Mouse (Mus musculus) midbrain, embryonic 10.5 days (tissue): ENCODE data around the gene A830018L16Rik. TPM values are rescaled to one million over a fixed set of nuclear protein-coding genes. Genes with fewer than 3 reads are reported as not detected.

ENCODE experiments used
- DNase-seq: peaks from one replicate; pipeline ENCODE4 v3.0.0-alpha.2; 2017; ENCODE audit warnings: low spot score
- H3K27ac ChIP-seq: fragments of 300-500 bp; sonication (generic); replicated peaks from 2 replicates; pipeline ENCODE4 v1.5.1; 2016; ENCODE audit warnings: mild to moderate bottlenecking
- H3K27me3 ChIP-seq: fragments of 300-500 bp; sonication (generic); 2 replicates; pipeline ENCODE4 v1.6.1; 2016; ENCODE audit warnings: low read depth, mild to moderate bottlenecking; ENCODE audit not compliant: poor library complexity, severe bottlenecking
- H3K36me3 ChIP-seq: fragments of 300-500 bp; sonication (generic); 2 replicates; pipeline ENCODE4 v1.6.1; 2016; ENCODE audit warnings: mild to moderate bottlenecking, moderate library complexity
- H3K4me1 ChIP-seq: fragments of 300-500 bp; sonication (generic); 2 replicates; pipeline ENCODE4 v1.6.1; 2016
- H3K4me3 ChIP-seq: fragments of 300-500 bp; sonication (generic); 2 replicates; pipeline ENCODE4 v1.5.1; 2016; ENCODE audit warnings: mild to moderate bottlenecking, moderate library complexity
- H3K9me3 ChIP-seq: fragments of 300-500 bp; sonication (generic); replicated peaks from 2 replicates; pipeline ENCODE4 v1.6.1; 2016; ENCODE audit warnings: mild to moderate bottlenecking
- WGBS: fragments of 180-500 bp; shearing (Covaris S2); methylation state at CpG from one replicate; pipeline ENCODE4 v1.1.7; 2016; 5-methylcytosine and 5-hydroxymethylcytosine counted together
- polyA plus RNA-seq: library from polyadenylated mRNA; unstranded; fragments of >200 nt; fragmentation: Nextera tagmentation; extraction: Ambion mirVana; gene quantifications from 2 replicates; pipeline ENCODE4 v1.2.1, GENCODE M21; 2016

A830018L16Rik gene
- 3.1 and 4.3 TPM in 2 replicates for polyA plus RNA-seq

DNA sequence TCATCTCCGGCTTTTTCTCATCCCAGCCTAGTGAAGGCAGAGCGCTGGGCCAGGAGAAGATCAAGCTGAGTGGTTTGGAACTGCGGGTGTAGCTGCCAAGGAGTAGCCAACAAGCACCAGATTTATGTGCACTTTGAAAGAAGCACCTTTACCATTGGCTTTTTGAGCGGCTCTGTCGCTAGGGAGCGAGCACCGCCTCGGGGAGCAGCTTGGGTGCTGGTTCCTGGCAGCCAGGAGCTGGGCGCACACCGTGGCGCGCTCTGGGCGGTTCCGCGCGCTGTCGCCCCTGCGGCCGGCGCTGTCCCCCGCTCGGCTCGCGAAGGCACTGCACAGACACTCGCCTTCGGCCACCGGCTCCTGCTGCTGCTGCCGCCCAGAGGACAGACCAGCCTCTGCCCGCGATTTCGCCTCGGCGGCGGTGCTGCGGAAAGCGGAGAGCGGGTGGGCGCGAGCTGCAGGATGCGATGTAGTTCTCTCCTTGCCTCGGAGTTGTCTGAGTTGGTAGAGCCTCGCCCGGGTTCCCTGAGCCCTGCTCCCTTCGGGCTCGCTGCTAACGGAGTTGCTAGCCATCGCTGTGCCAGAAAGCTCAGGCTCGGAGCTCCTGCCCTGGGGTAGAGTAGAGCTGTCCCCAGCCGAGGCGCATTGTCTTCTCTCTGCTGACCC, at the start of gene A830018L16Rik:
Gene A830018L16Rik, plus strand, starts transcription at position 212 of the 663 bp plus-strand sequence.
- H3K36me3 ChIP-seq: no peaks in the 10 kb centered on the region
- peak within 1 kb of the TSS; percentile 79 for H3K27ac ChIP-seq
- H3K4me3 ChIP-seq: peak within 1 kb of the TSS; percentile 64
- peaks cover 43% of the 10 kb centered on the region for H3K27me3 ChIP-seq
- WGBS: under 1% methylated on average over 50 of the region's 50 CpGs
- DNase-seq: peak; percentile 88
- H3K9me3 ChIP-seq: no peaks in the 10 kb centered on the region
- H3K4me1 ChIP-seq: peaks cover 11% of the 10 kb centered on the region

DNA sequence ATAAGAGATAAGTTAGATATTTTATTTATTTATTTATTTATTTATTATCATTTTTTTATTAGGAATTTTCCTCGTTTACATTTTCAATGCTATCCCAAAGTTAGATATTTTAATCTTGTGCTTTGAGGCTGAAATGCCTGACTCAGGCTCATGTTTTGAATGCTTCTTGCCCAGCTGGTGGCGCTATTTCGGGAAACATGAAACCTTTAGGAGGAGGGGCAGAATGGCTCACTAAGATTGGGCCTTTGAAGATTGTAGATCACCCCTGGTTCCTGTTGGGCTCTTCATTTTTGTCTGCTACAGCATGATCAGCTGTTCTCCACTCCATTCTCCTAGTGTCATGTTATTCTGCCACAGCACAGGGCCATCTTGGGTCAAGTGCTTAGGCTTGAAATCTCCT, 28.1 kb upstream of the A830018L16Rik start:
- no peaks in the 10 kb centered on the region for H3K9me3 ChIP-seq
- WGBS: 53% methylated on average over 3 of the region's 3 CpGs
- H3K27ac ChIP-seq: no peak overlapping the region

DNA sequence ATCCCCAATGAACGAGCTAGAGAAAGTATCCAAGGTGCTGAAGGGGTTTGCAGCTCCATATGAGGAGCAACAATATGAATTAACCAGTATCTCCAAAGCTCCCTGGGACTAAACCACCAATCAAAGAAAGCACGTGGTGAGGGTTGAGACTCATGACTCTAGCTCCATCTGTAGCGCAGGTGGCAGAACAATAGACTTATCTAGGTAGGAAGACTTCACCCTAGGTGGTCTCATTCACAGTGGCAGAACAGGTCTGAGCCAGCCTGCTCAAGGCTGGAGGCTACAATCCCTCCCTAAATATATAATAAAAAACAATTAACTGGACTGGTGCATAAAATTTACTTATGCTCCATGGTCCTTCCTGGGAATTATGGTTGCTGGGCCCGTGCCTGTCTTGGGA, 18.5 kb upstream of the A830018L16Rik start:
- H3K4me3 ChIP-seq: no peak overlapping the region
- H3K9me3 ChIP-seq: no peaks in the 10 kb centered on the region
- 49% methylated on average over 4 of the region's 4 CpGs for WGBS
- no peaks in the 10 kb centered on the region for H3K4me1 ChIP-seq
- H3K27me3 ChIP-seq: no peaks in the 10 kb centered on the region
- H3K27ac ChIP-seq: no peak overlapping the region
- no peaks in the 10 kb centered on the region for H3K36me3 ChIP-seq
- DNase-seq: no peak

More for the DNA sequence above, 28.1 kb upstream of the A830018L16Rik start:
- H3K36me3 ChIP-seq: no peaks in the 10 kb centered on the region
- H3K4me3 ChIP-seq: no peak overlapping the region
- H3K27me3 ChIP-seq: no peaks in the 10 kb centered on the region
- no peaks in the 10 kb centered on the region for H3K4me1 ChIP-seq
- DNase-seq: no peak

DNA sequence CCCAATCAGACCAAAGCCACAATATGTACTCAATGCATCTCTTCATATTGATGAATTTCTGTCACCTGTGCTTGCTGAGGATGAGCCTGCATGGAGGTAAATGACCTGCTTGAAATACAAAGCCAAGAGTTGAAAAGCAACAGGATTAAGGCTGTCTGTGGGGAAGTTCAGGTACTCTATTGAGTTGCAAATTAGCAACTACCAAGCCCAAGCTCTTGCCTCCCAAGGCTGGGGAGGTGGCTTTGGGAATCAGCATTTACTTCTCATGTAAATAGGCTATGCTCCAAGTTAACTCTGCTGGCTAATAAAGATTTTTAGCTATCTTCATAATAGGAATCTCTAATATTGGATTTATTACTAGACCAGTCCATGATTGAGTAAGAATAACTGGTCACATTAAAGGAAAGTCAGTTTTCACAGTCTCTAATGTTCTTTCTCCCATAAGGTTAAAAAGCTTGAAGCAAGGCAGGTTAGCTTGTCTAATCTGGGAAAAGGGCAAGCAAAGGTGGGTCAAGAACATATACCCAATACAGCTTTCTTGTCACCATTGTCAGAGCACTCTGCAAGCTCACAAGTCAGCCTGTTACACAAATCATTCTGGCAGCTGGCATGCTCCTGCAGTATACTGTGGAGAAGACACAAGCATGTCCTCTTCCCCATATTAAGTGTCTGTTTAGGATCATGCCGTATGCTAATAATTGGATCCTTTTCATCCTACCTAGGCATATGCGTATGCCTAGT, 17.7 kb upstream of the A830018L16Rik start:
- WGBS: 87% methylated on average over 2 of the region's 2 CpGs
- H3K36me3 ChIP-seq: no peaks in the 10 kb centered on the region
- no peak for DNase-seq

DNA sequence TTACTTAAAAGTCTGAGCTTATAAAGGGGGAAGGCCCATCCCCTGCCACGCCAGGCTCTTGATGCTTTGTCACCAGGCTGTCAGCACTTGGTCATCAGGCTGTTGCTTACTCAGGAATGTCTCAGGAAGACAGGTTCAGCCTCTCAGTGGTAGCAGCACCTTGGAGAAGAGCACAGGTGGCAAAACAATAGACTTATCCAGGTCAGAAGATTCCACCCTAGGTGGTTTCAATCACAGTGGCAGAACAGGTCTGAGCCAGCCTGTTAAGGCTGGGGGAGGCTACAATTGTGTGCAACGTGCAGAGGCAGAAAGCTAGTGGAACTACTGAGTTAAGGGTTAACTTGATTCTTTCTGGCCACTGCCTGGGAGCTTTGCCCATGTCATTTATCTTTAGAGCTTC, 12.7 kb upstream of the A830018L16Rik start:
- no peak overlapping the region for H3K4me3 ChIP-seq
- WGBS: 60% methylated on average over 2 of the region's 2 CpGs
- H3K9me3 ChIP-seq: no peaks in the 10 kb centered on the region
- no peak for DNase-seq
- H3K27me3 ChIP-seq: no peaks in the 10 kb centered on the region
- H3K36me3 ChIP-seq: no peaks in the 10 kb centered on the region
- no peak overlapping the region for H3K27ac ChIP-seq
- no peaks in the 10 kb centered on the region for H3K4me1 ChIP-seq

More for the DNA sequence above, 17.7 kb upstream of the A830018L16Rik start:
- Histone ChIP-seq H3K9me3 (no peaks in the 10 kb centered on the region), H3K27ac (no peak overlapping the region), H3K4me3 (no peak overlapping the region), H3K4me1 (no peaks in the 10 kb centered on the region), H3K27me3 (no peaks in the 10 kb centered on the region)

DNA sequence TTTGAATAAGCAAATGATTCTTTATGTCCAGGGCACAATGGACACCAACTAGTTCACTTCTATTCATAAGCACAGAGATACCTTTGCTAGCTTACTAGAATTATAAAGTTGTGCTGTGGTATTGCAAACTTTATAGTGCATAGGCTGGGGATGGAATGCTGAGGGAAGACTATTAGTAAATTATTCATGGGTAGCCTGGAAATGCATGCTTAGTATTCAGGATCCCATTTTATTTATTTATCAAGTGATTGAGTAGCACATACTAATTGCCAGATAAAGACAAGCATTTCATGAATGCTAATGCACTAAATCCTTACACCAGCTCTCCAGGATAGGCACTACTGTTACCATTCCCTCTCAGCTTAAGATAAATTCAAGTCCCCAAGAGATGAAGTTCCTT, 8.4 kb upstream of the A830018L16Rik start:
- Histone ChIP-seq H3K4me3 (no peak overlapping the region), H3K4me1 (no peaks in the 10 kb centered on the region), H3K9me3 (no peaks in the 10 kb centered on the region), H3K36me3 (no peaks in the 10 kb centered on the region), H3K27me3 (no peaks in the 10 kb centered on the region), H3K27ac (no peak overlapping the region)
- no peak for DNase-seq

DNA sequence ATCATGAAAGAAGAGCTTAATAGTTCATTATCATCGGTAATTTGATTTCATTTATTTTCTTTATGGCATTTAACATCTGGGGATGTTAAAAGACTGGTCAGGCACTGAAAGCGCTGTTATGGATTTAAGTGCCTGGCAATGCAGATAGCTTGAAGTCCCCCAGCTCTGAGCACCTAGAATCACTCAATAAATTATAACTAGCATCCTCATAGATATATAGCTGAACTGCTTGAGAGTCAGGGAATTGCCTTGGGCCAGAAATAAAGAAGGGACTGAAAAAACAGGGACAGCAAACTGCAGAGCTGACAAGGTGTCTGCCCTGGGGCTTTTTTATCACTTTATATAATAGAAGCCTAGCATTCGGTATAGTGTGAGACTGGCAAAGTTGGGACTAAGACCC, 7.9 kb upstream of the A830018L16Rik start:
- 86% methylated on average over 3 of the region's 3 CpGs for WGBS
- no peaks in the 10 kb centered on the region for H3K36me3 ChIP-seq
- H3K4me1 ChIP-seq: no peaks in the 10 kb centered on the region
- H3K27me3 ChIP-seq: no peaks in the 10 kb centered on the region
- DNase-seq: no peak
- no peak overlapping the region for H3K27ac ChIP-seq
- H3K9me3 ChIP-seq: no peaks in the 10 kb centered on the region
- no peak overlapping the region for H3K4me3 ChIP-seq

DNA sequence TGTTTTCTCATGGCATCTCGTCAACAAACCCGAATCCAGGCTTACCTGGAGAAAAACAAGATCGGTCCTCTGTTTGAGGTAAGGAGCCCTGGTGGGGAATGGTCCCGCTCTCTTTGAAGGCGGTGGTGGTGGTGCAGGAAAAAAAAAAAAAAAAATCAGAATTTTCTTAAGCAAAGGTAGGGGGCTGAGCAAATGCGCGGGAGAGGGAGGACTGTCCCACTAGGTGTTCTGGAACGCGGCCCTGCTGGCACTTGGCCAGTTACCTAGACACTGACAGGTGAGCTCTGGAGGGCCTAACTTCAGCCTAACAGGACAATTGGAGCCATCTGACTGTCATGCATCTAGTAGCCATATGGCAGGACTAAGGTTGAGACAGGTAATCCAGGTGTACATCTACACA, 655 bp downstream of the A830018L16Rik start:
- peak overlapping the region; percentile 79 for H3K27ac ChIP-seq
- DNase-seq: no peak

DNA sequence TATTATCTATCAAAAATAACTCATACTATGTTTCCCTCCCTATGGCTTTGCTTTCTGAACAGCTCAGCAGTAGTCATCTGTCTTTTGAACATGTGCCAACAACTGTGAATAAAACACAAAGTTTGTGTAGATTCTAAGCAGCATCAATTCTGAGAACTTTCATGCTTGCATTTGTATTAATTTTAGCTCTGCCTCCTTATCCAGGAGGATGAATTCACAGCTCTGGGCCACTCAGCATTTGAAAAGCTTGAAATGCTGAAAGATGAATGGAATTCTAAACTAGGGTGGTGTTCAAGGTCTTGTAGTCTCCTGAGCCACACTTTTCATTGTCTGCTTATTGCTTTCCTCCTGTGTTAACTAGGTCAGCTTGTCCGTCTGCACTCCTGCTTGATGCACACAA, 13.4 kb downstream of the A830018L16Rik start:
- H3K27me3 ChIP-seq: no peaks in the 10 kb centered on the region
- no peak for DNase-seq
- H3K27ac ChIP-seq: no peak overlapping the region
- 79% methylated on average over 1 of the region's 1 CpGs for WGBS
- H3K9me3 ChIP-seq: no peaks in the 10 kb centered on the region
- H3K4me1 ChIP-seq: no peaks in the 10 kb centered on the region
- H3K36me3 ChIP-seq: no peaks in the 10 kb centered on the region
- no peak overlapping the region for H3K4me3 ChIP-seq

More for the DNA sequence above, 655 bp downstream of the A830018L16Rik start:
- H3K4me1 ChIP-seq: peaks cover 11% of the 10 kb centered on the region
- H3K9me3 ChIP-seq: no peaks in the 10 kb centered on the region
- peaks cover 43% of the 10 kb centered on the region for H3K27me3 ChIP-seq
- WGBS: 1% methylated on average over 9 of the region's 9 CpGs
- H3K4me3 ChIP-seq: peak overlapping the region; percentile 64
- no peaks in the 10 kb centered on the region for H3K36me3 ChIP-seq

DNA sequence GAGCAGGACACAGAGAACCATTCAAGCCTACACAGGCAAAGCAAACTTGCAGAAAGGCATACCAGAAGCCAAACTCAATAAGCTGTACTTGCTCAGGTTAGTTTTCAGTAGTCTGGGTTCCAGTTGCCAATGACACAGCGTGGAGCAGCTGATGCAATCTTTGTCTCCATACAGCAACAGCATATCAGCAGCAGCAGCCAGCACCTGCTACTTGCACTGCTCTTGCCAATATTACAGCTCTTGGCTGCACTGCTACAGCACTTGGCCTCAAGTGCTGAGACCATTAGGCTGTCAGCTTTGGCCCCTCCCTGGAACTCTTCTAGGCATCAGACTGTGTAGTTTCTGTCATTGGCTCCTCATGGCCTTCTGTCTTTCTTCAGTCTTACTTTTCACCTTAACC, 44.4 kb downstream of the A830018L16Rik start:
- H3K9me3 ChIP-seq: 0 out of 2 replicates have a peak, but pooled peaks cover 11% of the 10 kb centered on the region
- 88% methylated on average over 1 of the region's 1 CpGs for WGBS
- no peaks in the 10 kb centered on the region for H3K27me3 ChIP-seq
- no peaks in the 10 kb centered on the region for H3K36me3 ChIP-seq
- H3K27ac ChIP-seq: no peak overlapping the region
- no peak for DNase-seq
- H3K4me3 ChIP-seq: no peak overlapping the region
- H3K4me1 ChIP-seq: no peaks in the 10 kb centered on the region

DNA sequence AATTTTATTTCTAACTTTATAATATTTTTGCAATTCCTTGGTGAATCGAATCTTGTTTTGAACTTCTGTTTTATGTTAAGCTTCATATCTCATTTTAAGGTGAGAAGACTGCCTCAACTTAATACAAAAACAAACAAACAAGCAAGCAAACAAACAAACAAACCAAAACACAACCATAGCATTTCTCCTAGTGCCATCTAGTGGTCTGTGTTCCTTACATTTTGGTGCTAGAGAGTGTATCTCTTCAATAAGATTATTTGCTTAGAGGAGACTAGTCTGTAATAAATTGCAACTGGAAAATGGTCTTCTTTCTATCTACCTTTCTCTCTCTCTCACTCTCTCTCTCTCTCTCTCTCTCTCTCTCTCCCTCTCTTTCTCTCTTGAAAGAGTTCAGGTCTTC, 52.4 kb downstream of the A830018L16Rik start:
- DNase-seq: no peak
- Histone ChIP-seq H3K4me3 (no peak overlapping the region), H3K36me3 (no peaks in the 10 kb centered on the region), H3K27ac (no peak overlapping the region), H3K27me3 (no peaks in the 10 kb centered on the region), H3K9me3 (no peaks in the 10 kb centered on the region), H3K4me1 (peaks cover 4% of the 10 kb centered on the region; the same call in 1 of the 2 replicates)
- 73% methylated on average over 1 of the region's 1 CpGs for WGBS

DNA sequence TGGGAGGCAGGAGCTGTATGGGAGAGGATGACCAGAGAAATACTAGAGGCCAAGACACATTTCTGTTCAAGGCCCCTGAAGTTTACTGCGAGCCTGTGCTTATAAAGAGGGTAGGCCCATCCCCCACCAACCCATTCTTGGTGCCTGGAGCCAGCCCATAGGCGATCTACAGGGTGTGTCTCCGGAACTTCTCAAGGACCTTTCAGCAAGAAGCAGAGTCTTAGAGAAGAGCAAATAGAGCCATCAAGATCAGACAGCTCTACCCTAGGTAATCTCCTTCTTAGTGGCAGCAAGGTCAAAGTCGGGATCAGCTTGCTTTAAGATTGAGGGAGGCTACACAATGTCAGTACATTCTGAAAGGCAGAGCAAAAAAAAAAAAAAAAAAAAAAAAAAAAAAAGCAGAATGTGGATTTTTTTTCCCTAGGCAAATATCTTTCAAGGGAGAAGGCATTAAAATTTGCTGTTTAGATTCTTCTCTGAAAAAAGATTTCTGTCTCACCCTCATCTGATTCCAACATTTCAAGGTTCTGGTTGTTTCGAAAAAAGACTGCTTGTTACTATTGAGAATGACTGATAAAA, 53.2 kb downstream of the A830018L16Rik start:
- WGBS: 55% methylated on average over 5 of the region's 5 CpGs
- no peaks in the 10 kb centered on the region for H3K36me3 ChIP-seq
- no peak overlapping the region for H3K4me3 ChIP-seq
- DNase-seq: no peak
- no peaks in the 10 kb centered on the region for H3K9me3 ChIP-seq
- peaks cover 4% of the 10 kb centered on the region; the same call in 1 of the 2 replicates for H3K4me1 ChIP-seq
- no peak overlapping the region for H3K27ac ChIP-seq
- H3K27me3 ChIP-seq: no peaks in the 10 kb centered on the region

DNA sequence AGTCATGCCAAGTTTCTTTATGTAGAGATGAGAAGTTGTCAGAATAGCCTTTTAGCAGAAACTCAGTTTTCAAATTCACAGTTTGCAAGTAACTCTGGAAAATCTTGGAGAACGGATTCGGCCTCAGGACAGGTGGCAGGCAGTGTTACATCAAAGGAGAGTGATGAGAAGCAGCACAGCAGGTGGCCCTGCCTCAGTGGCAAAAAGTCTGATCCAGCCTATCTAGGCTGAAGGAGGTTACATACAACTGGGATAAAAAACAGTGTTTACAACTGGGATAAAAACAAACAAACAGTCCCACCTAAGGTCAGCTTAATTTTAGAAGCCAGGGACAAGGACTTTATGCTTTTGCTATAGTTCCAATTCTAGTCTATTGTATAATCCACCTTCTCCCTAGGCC, 79.0 kb downstream of the A830018L16Rik start:
- Histone ChIP-seq H3K27ac (no peak overlapping the region), H3K27me3 (no peaks in the 10 kb centered on the region), H3K9me3 (no peaks in the 10 kb centered on the region; the same call in 1 of the 2 replicates), H3K4me1 (no peaks in the 10 kb centered on the region), H3K4me3 (no peak overlapping the region), H3K36me3 (no peaks in the 10 kb centered on the region)
- WGBS: 74% methylated on average over 2 of the region's 2 CpGs
- DNase-seq: no peak
